Mouse (Mus musculus) liver, embryonic 15.5 days (tissue): ENCODE measurements at regions not wholly inside any gene's neighbourhood (a gene's known extent, or its start where the extent isn't known, plus 50 kb on each side); places are given as distances from the start of the nearest gene placed in this dataset.

Source experiments
- ATAC-seq: fragments of 200-750 bp; cut with Nextera tagmentation; 2 replicates; pipeline ENCODE4 v1.8.0; 2017; ENCODE audit warnings: moderate number of reproducible peaks, mild to moderate bottlenecking, moderate library complexity; ENCODE audit not compliant: insufficient read depth
- H3K27ac ChIP-seq: fragments of 300-500 bp; sonication (generic); replicated peaks from 2 replicates; pipeline ENCODE4 v1.5.1; 2015; ENCODE audit warnings: mild to moderate bottlenecking, inconsistent platforms
- H3K27me3 ChIP-seq: fragments of 300-500 bp; sonication (generic); 2 replicates; pipeline ENCODE4 v1.6.1; 2015; ENCODE audit warnings: mild to moderate bottlenecking, inconsistent platforms
- H3K36me3 ChIP-seq: fragments of 300-500 bp; sonication (generic); replicated peaks from 2 replicates; pipeline ENCODE4 v1.6.1; 2015; ENCODE audit warnings: moderate library complexity, mild to moderate bottlenecking, inconsistent platforms
- H3K4me1 ChIP-seq: fragments of 300-500 bp; sonication (generic); replicated peaks from 2 replicates; pipeline ENCODE4 v1.6.1; 2015; ENCODE audit warnings: inconsistent platforms
- H3K4me2 ChIP-seq: fragments of 300-500 bp; sonication (generic); 2 replicates; pipeline ENCODE4 v1.6.1; 2015; ENCODE audit warnings: moderate library complexity, mild to moderate bottlenecking, inconsistent platforms
- H3K4me3 ChIP-seq: fragments of 300-500 bp; sonication (generic); replicated peaks from 2 replicates; pipeline ENCODE4 v1.5.1; 2015; ENCODE audit warnings: mild to moderate bottlenecking, inconsistent platforms
- H3K9ac ChIP-seq: fragments of 300-500 bp; sonication (generic); 2 replicates; pipeline ENCODE4 v1.6.1; 2015; ENCODE audit warnings: moderate library complexity, mild to moderate bottlenecking, inconsistent platforms
- H3K9me3 ChIP-seq: fragments of 300-500 bp; sonication (generic); replicated peaks from 2 replicates; pipeline ENCODE4 v1.6.1; 2016; ENCODE audit warnings: inconsistent platforms
- WGBS: fragments of 180-500 bp; shearing (Covaris S2); methylation state at CpG from one replicate; pipeline ENCODE4 v1.1.7; 2015; ENCODE audit warnings: mixed read lengths; ENCODE audit not compliant: insufficient replicate concordance; 5-methylcytosine and 5-hydroxymethylcytosine counted together

GRCm38 (mm10) chr17:48790526-48790925, 141.7 kb upstream of the Lrfn2 start:
- H3K27ac ChIP-seq, result no peak overlapping the region
- 61% methylated on average over 6 of the region's 6 CpGs for WGBS
- no peaks in the 10 kb centered on the region for H3K27me3 ChIP-seq
- no peak overlapping the region for H3K9ac ChIP-seq
- H3K4me2 ChIP-seq, result no peak overlapping the region
- no peak for ATAC-seq
- no peaks in the 10 kb centered on the region for H3K4me1 ChIP-seq
- H3K36me3 ChIP-seq, result no peaks in the 10 kb centered on the region
- H3K4me3 ChIP-seq, result no peak overlapping the region
- no peaks in the 10 kb centered on the region for H3K9me3 ChIP-seq

GRCm38 (mm10) chr17:48792954-48793353, 139.2 kb upstream of the Lrfn2 start:
- WGBS, result 50% methylated on average over 5 of the region's 5 CpGs
- no peak overlapping the region for H3K9ac ChIP-seq

GRCm38 (mm10) chr17:48795773-48796172, 136.4 kb upstream of the Lrfn2 start:
- WGBS, result 60% methylated on average over 5 of the region's 5 CpGs
- Histone ChIP-seq H3K9me3 (no peaks in the 10 kb centered on the region), H3K4me3 (no peak overlapping the region), H3K36me3 (no peaks in the 10 kb centered on the region), H3K27ac (no peak overlapping the region), H3K27me3 (no peaks in the 10 kb centered on the region), H3K4me1 (no peaks in the 10 kb centered on the region), H3K9ac (no peak overlapping the region), H3K4me2 (no peak overlapping the region)
- ATAC-seq, result no peak

More at GRCm38 (mm10) chr17:48792954-48793353, 139.2 kb upstream of the Lrfn2 start:
- Histone ChIP-seq H3K9me3 (no peaks in the 10 kb centered on the region), H3K27ac (no peak overlapping the region), H3K27me3 (no peaks in the 10 kb centered on the region), H3K36me3 (no peaks in the 10 kb centered on the region), H3K4me1 (no peaks in the 10 kb centered on the region), H3K4me3 (no peak overlapping the region), H3K4me2 (no peak overlapping the region)
- ATAC-seq, result no peak

GRCm38 (mm10) chr17:48798196-48798595, 134.0 kb upstream of the Lrfn2 start:
- no peaks in the 10 kb centered on the region for H3K4me1 ChIP-seq
- H3K4me2 ChIP-seq, result no peak overlapping the region
- H3K36me3 ChIP-seq, result no peaks in the 10 kb centered on the region
- H3K27me3 ChIP-seq, result no peaks in the 10 kb centered on the region
- H3K4me3 ChIP-seq, result no peak overlapping the region
- no peak for ATAC-seq
- H3K9ac ChIP-seq, result no peak overlapping the region
- H3K27ac ChIP-seq, result no peak overlapping the region
- no peaks in the 10 kb centered on the region for H3K9me3 ChIP-seq
- WGBS, result 44% methylated on average over 3 of the region's 3 CpGs

- no peaks in the 10 kb centered on the region for H3K36me3 ChIP-seq
- no peaks in the 10 kb centered on the region for H3K4me1 ChIP-seq
- no peak overlapping the region for H3K9ac ChIP-seq
- no peaks in the 10 kb centered on the region for H3K27me3 ChIP-seq
- H3K9me3 ChIP-seq, result no peaks in the 10 kb centered on the region
- ATAC-seq, result no peak
- WGBS, result 44% methylated on average over 7 of the region's 7 CpGs
- no peak overlapping the region for H3K4me2 ChIP-seq
- no peak overlapping the region for H3K4me3 ChIP-seq
- no peak overlapping the region for H3K27ac ChIP-seq
Measured at GRCm38 (mm10) chr17:48802673-48803072, 129.5 kb upstream of the Lrfn2 start.

GRCm38 (mm10) chr17:48807905-48808304, 124.3 kb upstream of the Lrfn2 start:
- H3K4me3 ChIP-seq, result no peak overlapping the region
- 65% methylated on average over 3 of the region's 3 CpGs for WGBS
- H3K4me2 ChIP-seq, result no peak overlapping the region
- ATAC-seq, result no peak
- H3K9ac ChIP-seq, result no peak overlapping the region
- no peaks in the 10 kb centered on the region for H3K27me3 ChIP-seq
- no peak overlapping the region for H3K27ac ChIP-seq
- no peaks in the 10 kb centered on the region for H3K36me3 ChIP-seq
- no peaks in the 10 kb centered on the region for H3K9me3 ChIP-seq
- H3K4me1 ChIP-seq, result no peaks in the 10 kb centered on the region

GRCm38 (mm10) chr17:48814753-48815504, 117.2 kb upstream of the Lrfn2 start:
- H3K27me3 ChIP-seq, result no peaks in the 10 kb centered on the region

GRCm38 (mm10) chr17:48816588-48817324, 115.4 kb upstream of the Lrfn2 start:
- Histone ChIP-seq H3K9me3 (no peaks in the 10 kb centered on the region), H3K4me2 (no peak overlapping the region), H3K9ac (no peak overlapping the region), H3K4me1 (no peaks in the 10 kb centered on the region), H3K27ac (no peak overlapping the region), H3K27me3 (no peaks in the 10 kb centered on the region), H3K4me3 (no peak overlapping the region), H3K36me3 (no peaks in the 10 kb centered on the region)
- WGBS, result 62% methylated on average over 9 of the region's 9 CpGs
- no peak for ATAC-seq

More at GRCm38 (mm10) chr17:48814753-48815504, 117.2 kb upstream of the Lrfn2 start:
- no peaks in the 10 kb centered on the region for H3K9me3 ChIP-seq
- no peak for ATAC-seq
- no peak overlapping the region for H3K4me3 ChIP-seq
- no peak overlapping the region for H3K4me2 ChIP-seq
- H3K9ac ChIP-seq, result no peak overlapping the region
- 56% methylated on average over 15 of the region's 15 CpGs for whole genome bisulfite sequencing
- H3K4me1 ChIP-seq, result no peaks in the 10 kb centered on the region
- H3K36me3 ChIP-seq, result no peaks in the 10 kb centered on the region
- H3K27ac ChIP-seq, result no peak overlapping the region

GRCm38 (mm10) chr17:48817551-48817950, 114.6 kb upstream of the Lrfn2 start:
- no peak for ATAC-seq
- Histone ChIP-seq H3K27me3 (no peaks in the 10 kb centered on the region), H3K27ac (no peak overlapping the region), H3K4me1 (no peaks in the 10 kb centered on the region), H3K4me3 (no peak overlapping the region), H3K9me3 (no peaks in the 10 kb centered on the region), H3K4me2 (no peak overlapping the region), H3K36me3 (no peaks in the 10 kb centered on the region), H3K9ac (no peak overlapping the region)
- WGBS, result 69% methylated on average over 13 of the region's 13 CpGs

GRCm38 (mm10) chr17:48819703-48820102, 112.5 kb upstream of the Lrfn2 start:
- Histone ChIP-seq H3K9me3 (no peaks in the 10 kb centered on the region), H3K36me3 (no peaks in the 10 kb centered on the region), H3K27me3 (no peaks in the 10 kb centered on the region), H3K9ac (no peak overlapping the region), H3K4me1 (no peaks in the 10 kb centered on the region), H3K4me3 (no peak overlapping the region), H3K27ac (no peak overlapping the region), H3K4me2 (no peak overlapping the region)
- ATAC-seq, result no peak
- WGBS, result 50% methylated on average over 1 of the region's 1 CpGs

GRCm38 (mm10) chr17:48822101-48822876, 109.9 kb upstream of the Lrfn2 start:
- no peak overlapping the region for H3K4me2 ChIP-seq
- no peak for ATAC-seq
- H3K27me3 ChIP-seq, result no peaks in the 10 kb centered on the region
- no peak overlapping the region for H3K4me3 ChIP-seq
- no peaks in the 10 kb centered on the region for H3K36me3 ChIP-seq
- H3K27ac ChIP-seq, result no peak overlapping the region
- no peak overlapping the region for H3K9ac ChIP-seq
- H3K4me1 ChIP-seq, result no peaks in the 10 kb centered on the region
- WGBS, result 74% methylated on average over 20 of the region's 20 CpGs
- H3K9me3 ChIP-seq, result no peaks in the 10 kb centered on the region
